Mouse (Mus musculus) c-Kit-positive CD71-positive TER-119-negative erythroid progenitor cells, embryonic 14.5 days (primary cell): Measurements from ENCODE around the gene Usp46.

Source experiments
- DNase-seq: peaks from one replicate; pipeline ENCODE4 v3.0.0-alpha.2; 2013; ENCODE audit warnings: low read depth

Gene Usp46

DNA sequence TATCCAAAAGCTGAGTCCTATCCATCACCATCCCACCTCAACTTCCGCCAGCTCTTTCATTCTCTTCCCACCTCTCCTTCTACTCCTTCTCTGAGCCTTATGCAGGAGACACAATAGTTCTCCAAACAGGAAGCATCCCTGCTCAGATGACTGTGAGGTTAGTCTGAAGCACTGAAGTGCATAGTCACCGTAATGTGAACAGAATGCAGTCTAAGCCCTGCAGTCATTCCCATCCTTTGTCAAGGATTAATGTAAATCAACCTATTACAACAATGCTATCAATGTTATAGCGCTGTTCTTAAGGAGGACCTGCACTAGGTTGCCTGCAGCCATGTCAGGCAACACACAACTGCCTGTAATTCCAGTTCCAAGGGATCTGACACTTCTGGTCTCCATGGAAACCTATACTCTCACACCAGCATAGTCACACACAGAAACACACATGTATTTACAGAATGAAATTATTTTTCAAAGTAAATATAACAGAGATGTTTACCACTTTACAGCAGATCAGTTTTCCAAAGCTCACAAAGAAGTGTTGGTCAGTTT is 115.1 kb downstream of the Usp46 start:
- no peak for DNase-seq

DNA sequence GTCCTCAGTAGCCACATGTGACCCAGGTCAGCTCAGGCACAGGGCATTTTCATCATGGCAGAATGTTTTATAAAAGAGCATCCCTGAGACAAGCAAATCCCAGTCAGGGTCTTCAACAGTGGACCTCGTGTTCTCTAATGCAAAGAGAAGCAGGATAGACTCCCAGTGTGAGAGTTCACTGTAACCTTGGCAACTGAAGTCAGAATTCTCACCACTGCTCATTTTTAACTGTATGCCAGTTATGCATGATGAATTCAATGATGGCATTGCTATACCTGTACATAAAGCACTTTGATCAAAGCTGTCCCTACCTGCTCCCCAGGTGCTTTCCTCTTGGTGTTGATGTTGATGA is 116.6 kb downstream of the Usp46 start:
- DNase-seq: no peak

DNA sequence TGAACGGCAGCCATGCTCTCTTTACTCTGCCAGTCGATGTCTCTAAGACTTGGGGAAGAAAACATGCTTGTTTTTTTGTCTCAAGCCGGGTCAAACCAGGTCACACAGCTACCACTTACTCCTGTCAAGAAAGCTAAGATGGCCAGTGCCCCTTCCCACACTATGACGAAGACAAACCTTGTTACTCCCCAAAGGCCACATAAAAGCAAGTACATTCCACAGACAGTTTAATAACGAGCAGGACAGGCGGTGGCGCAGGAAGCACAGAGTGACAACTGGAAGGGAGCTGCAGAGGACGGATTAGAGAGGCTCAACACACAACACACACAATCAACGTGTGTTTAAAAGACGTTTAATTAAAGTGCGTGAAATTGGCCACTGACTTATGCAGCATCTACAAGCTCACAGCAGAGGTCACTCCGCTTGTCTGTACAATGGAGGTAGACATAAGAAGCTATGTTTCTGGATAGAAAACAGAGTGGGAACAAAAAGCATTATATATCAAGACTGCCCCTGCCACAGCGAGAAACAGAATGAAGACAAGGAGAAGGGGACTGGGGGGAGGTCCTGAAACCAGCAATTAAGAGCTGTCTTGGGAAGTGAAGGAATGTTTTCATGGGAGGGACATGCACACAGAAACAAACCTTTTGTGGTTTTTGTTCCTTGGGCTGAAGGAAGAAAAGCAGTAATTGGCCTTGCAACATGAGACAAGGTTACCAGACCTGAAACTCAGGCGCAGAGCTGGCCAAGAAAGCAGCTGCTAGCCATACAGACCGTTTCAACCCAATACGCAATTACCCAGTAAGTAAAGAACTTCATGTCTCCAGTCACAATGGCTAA is 117.2 kb downstream of the Usp46 start:
- no peak for DNase-seq
